Mouse (Mus musculus): Measurements from ENCODE around the gene Fgr.

GRCm38 (mm10) chr4:133027721-133028120 is 53.8 kb downstream of the Fgr start:
- TF ChIP-seq CTCF (IDR thresholded peaks at IDR 0.05; ENCODE audit: low read depth) (no peak), EP300 (optimal IDR thresholded peaks at IDR 0.05) (no peak)
